In genomic region chrX:101996726-101997125, GRCm38 (mm10) we compare ENCODE assay signal across 15 mouse cellular contexts.
"Had no signal": no experiment of that assay in that cellular context is flagged by ENCODE, and none has a peak within 500 bp of the region (broad histone marks: within the 10 kb centered on the region; RNA-seq: fewer than 3 reads in every experiment).

No protein-coding gene starts in this region.

- H3K4me1 ChIP-seq: megakaryocyte, embryonic 14.5 days; stomach, embryonic 15.5 days had no signal

- DNase-seq: lung, adult 2 months; lung, postnatal 14 days; lung, postnatal 36 days; right cerebral cortex, postnatal 14 days; thymus, adult 2 months; thymus, postnatal 25 days; thymus, postnatal 4 days had no signal

- H3K27ac ChIP-seq: lung, embryonic 15.5 days; macrophage; midbrain, embryonic 13.5 days; midbrain, embryonic 15.5 days; neural tube, embryonic 12.5 days; stomach, embryonic 15.5 days; stomach, postnatal 0 days had no signal

- H3K4me3 ChIP-seq: lung, embryonic 15.5 days; megakaryocyte, embryonic 14.5 days; midbrain, embryonic 13.5 days; midbrain, embryonic 15.5 days; neural tube, embryonic 12.5 days; stomach, embryonic 15.5 days had no signal
